Mouse (Mus musculus): ENCODE data around the gene 0610030E20Rik.

- TF ChIP-seq POLR2A (IDR thresholded peaks at IDR 0.05; ENCODE audit: insufficient read depth, low read depth, low read length) (no peak), CTCF (IDR thresholded peaks at IDR 0.05) (no peak)
These were observed 3.1 kb downstream of the 0610030E20Rik start for GRCm38 (mm10) chr6:72350214-72350613.

Measured in heart, adult 2 months (tissue).